Mouse (Mus musculus) brain, adult 2 months (tissue): Measurements from ENCODE around the gene Arhgap1.
"Not testable (repeated sequence)": the region's sequence is repeated elsewhere in the genome, so short reads cannot be mapped to it uniquely, and the experiment has no call there.

ENCODE experiments used
- DNase-seq: peaks from one replicate; pipeline ENCODE4 v3.0.0; 2011; ENCODE audit warnings: low read depth, low spot score

Gene Arhgap1

GRCm38 (mm10) chr2:91649553-91650359, at the start of gene Arhgap1, which contains the start of gene Zfp408:
TSS of gene Arhgap1 (plus strand) at chr2:91649860.
TSS of gene Zfp408 (minus strand) at chr2:91649791.
- peak; percentile 99 for DNase-seq

- peak; percentile 71 for DNase-seq
Measured at GRCm38 (mm10) chr2:91600475-91600874, 49.2 kb upstream of the Arhgap1 start.

- DNase-seq, result peak; percentile 17
Measured at GRCm38 (mm10) chr2:91602389-91602788, 47.3 kb upstream of the Arhgap1 start.

DNA sequence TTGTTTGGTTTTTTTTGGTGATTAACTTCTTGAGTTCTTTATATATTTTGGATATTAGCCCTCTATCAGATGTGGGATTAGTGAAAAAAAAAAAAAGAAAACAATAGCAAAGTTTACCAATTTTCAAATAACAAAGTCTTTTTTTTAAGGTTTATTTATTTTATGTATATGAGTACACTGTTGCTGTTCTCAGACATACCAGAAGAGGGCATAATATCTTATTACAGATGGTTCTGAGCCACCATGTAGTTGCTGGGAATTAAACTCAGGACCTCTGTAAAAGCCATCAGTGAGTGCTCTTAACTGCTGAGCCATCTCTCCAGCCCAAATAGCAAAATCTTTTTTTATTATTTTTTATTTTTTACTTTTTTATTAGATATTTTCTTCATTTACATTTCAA, 40.3 kb upstream of the Arhgap1 start:
- DNase-seq, result not testable (repeated sequence)

GRCm38 (mm10) chr2:91622356-91622755, 27.3 kb upstream of the Arhgap1 start:
- DNase-seq, result no peak

DNA sequence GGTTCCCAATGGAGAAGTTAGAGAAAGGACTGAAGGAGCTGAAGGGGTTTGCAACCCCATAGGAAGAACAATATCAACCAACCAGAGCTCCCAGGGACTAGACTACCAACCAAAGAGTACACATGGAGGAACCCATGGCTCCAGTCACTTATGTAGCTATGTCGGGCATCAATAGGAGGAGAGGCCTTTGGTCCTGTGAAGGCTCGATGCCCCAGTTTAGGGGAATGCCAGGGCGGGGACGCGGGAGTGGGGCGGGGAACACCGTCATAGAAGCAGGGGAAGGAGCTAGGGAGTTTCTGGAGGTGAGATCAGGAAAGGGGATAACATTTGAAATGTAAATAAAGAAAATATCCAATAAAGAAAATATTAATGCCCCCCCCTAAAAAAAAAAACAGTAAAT, 26.3 kb upstream of the Arhgap1 start:
- not testable (repeated sequence) for DNase-seq

- no peak for DNase-seq
Measured at GRCm38 (mm10) chr2:91627486-91627885, 22.2 kb upstream of the Arhgap1 start.

- no peak for DNase-seq
Measured at GRCm38 (mm10) chr2:91628171-91628570, 21.5 kb upstream of the Arhgap1 start.

- peak; percentile 83 for DNase-seq
Measured at GRCm38 (mm10) chr2:91629682-91630081, 20.0 kb upstream of the Arhgap1 start.

DNA sequence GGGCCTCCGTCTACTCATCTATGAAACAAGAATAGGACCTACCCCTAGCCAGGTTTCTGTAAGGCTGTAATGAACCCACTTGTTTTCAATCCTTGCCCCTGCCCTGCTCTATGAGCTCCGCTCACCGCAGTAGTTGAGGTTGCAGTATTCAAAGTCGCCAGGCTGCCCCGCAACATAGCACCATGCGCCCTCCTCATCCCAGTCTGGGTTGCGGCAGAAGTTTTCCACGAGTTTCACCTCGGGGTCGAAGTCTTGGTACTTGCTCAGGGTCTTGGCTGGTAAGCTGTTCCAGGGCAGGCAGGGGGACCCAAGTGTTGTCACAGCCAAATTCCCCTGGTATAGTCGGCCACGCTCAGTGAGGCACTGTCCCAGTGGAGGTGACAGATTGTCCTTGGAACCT, 19.3 kb upstream of the Arhgap1 start:
- no peak for DNase-seq

GRCm38 (mm10) chr2:91631826-91632225, 17.8 kb upstream of the Arhgap1 start:
- no peak for DNase-seq

DNA sequence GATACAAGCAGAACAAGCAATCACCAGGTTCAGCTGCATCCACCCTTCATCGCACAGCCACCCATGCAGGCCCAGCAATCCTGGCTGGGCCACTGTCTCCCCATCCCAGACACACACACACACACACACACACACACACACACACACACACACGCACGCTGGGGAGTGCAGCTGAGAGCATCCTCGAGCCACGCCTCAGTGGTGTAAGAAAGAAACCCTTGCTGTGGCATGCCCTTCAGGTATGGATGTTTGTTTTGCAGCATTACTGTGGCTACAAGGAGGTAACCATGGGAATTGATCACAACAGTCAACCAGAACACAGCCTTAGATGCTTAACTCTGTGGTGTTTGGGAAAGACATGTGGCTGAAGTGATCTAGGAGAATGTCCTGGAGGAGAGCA, 17.3 kb upstream of the Arhgap1 start:
- DNase-seq, result no peak

DNA sequence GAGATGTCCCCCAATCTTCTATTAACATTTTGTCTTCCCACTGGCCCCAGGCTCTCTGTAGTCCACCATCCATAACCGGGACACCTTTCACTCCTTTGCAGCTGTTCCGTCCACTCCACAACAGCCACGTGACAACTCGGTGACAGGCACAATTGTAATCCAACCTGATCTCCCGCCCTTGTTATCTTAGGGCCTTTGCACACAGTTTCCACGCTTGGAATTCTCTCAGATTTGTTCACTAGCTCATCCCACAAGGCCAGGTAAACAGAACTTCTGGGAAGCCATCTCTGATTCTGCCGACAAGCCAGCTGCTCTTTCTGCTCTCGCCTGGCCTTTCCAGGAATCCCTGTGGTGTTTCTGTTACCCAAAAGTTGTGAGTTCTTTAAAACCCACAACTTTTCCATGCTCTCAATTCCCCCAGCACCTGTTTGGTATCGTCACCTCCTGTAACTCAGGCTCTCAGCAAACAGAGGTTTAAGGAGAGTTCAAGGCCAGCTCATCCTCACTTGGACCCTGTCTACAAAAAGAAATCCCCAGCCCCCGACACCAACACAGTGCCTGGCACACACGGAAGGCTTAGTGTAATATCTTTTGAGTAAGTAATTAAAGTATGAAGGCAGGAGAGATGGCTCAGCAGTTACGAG, 16.2 kb upstream of the Arhgap1 start:
- DNase-seq, result no peak

GRCm38 (mm10) chr2:91634841-91635240, 14.8 kb upstream of the Arhgap1 start:
- peak; percentile 80 for DNase-seq

DNA sequence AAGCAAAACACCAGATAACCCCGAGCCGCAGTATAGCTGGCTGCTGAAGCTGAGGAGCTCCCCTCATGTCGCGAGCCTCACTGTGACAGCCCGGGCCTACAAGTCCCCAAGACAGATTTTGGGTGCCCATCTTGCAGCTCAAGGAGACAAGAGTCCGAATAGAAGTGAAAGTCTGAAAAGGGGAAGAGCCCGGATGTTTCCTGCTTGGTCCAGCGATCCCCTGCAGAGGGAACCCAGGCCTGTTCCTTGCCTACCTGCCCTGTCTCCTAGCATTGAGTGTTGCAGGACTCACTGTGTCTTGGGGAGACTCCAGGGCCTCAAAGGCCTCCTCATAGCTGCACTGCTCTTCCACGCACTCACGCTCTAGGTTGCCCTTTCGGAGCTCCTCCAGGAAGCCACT, 14.2 kb upstream of the Arhgap1 start:
- no peak for DNase-seq

DNA sequence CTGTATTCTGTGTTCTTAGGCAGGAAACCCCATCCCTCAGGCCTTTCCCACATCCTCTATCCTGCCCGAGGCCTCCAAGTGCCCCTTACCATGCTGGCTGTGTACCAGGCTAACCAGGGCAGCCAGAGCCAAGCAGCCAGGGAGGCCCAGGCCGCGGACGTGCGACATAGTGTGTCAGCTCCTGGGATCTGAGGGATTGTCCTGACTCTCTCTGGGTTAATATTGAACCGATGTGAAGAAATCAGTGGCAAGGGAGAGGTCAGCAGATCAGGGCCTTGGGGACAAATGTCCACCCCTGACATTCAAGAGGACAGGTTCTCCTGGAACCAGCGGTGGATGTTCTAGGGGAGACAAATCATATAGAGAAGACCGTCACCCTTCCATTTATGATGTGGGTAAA, 13.4 kb upstream of the Arhgap1 start, which contains the start of gene F2:
Gene F2, minus strand, starts transcription at position 186 of the 400 bp plus-strand sequence.
- DNase-seq, result no peak

DNA sequence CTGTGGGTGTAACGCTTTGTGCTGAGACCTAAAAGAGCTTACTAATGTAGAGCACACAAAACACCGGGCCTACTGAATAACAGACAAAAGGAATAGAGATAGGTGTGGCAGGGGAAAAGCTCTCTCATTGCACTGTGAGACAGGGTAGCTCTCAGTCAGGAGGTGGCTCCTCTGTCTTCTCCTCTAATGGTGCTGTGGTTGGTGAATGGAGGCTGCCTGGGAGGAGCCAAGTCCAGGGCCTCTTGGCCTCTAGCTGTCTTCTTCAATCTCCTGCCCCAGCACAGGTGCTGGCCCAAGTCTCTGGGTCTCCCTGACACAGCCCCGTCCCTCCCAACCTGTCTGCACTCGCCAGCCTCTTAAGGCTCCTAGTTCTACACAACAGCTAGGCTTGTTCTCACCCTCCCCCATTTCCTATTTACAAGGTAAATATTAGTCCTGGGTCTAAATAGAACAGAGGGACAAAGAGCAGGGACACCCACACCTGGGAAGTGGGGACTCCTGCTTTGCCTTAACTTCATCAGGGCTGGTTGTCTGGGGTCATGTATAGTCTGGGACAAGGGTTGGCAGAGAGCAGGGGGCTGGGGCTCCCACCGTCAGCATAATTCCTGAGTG, 12.8 kb upstream of the Arhgap1 start:
- no peak for DNase-seq

DNA sequence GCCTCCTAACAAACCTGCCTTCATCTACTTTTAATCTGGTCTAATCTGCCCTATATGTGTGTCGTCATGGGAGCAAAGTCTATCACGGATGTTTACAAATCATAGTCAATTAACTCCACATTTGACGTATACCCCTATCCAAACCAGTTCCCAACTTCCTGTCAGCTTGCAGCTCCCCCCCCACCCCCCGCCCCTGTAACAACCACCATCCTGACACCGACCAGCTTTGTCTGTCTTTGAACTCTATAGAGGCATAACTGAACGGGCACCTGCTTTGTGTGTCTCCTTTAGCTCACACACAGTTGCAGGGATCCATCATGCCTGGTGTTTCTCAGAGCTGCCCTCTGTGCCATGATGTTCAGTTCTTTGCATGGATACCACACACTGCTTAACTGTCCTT, 10.7 kb upstream of the Arhgap1 start:
- no peak for DNase-seq

DNA sequence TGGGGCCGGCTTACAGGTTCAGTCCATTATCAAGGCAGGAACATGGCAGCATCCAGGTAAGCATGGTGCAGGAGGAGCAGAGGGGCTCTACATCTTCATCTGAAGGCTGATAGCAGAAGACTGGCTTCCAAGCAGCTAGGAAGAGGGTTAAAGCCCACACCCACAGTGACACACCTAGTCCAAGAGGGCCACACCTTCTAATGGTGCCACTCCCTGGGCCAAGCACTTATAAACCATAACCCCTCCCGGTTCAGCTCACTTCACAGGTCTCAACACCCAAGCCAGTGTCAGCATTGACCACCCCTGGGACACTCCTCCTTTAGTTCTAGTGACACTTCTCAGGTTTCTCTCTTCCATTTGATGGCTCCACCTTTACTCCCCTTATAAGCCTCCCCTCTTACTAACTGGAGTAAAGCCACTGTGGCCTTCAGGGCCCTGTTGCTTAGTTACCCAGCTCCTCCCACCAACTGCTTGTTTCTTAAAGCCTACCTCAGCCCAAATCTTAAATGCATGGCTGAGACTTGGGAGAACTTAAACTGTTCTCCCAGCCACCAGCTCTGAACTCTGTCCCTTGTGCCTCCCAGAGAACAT, 6.7 kb upstream of the Arhgap1 start:
- no peak for DNase-seq

DNA sequence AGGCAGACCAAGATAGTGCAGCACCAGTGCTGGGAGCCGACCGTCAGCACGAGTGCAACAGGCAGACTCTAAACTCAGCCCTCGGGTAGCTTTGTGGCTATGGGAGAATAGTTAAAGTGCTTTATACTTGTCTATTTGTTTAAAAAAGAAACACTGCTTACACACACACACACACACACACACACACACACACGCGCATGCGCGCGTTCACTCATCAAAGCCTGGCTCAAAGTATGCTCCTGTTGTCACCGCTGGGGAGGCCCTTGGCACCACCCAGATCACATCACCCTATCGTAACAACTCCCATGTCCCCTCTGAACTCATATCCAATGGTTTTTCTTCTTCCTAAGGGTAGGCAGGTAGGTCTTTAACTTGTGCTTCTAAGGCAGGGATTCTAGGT, 5.6 kb upstream of the Arhgap1 start:
- DNase-seq, result no peak

- no peak for DNase-seq
Measured at GRCm38 (mm10) chr2:91645354-91645753, 4.3 kb upstream of the Arhgap1 start.

DNA sequence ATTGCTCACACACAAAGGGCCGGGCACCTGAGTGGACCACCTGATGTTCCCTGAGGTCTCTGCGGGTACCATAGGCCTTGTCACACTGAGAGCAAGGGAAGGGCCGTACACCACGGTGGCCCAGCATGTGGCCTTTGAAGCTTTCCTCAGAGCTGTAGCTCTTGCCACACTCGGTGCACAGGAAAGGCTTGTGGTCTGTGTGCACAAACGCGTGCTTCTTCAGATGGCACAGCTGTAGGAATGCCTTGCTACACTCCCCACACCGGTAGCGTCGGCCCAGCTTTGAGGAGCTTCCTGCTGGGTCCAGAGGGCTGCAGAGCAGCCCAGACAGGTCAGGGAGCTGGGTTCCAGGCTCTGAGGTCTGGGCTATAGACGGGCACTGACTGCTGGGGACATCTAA, 3.8 kb upstream of the Arhgap1 start:
- no peak for DNase-seq
